Mouse (Mus musculus) layer of hippocampus, adult 18-20 months (tissue): ENCODE measurements around the gene Vmn2r108. TPM values are rescaled to one million over a fixed set of nuclear protein-coding genes. Genes with fewer than 3 reads are reported as not detected.
"Not testable (repeated sequence)": the region's sequence is repeated elsewhere in the genome, so short reads cannot be mapped to it uniquely, and the experiment has no call there.

ENCODE experiments used
- DNase-seq, 2 experiments: peaks; one replicate each; pipeline ENCODE4 v3.0.0; 2022; ENCODE audit warnings: low spot score in 2 of 2
- long read RNA-seq: library from polyadenylated mRNA; stranded (forward); transcript quantifications from one replicate; pipeline ENCODE4 v2.0.0, GENCODE M21; 2021
- total RNA-seq, 2 experiments: library from RNA; stranded (reverse); gene quantifications; 2 replicates each; pipeline ENCODE4 v1.2.3; 2021

Gene Vmn2r108
- total RNA-seq, result not detected
- long read RNA-seq, result 0 reads

- DNase-seq, result no peak
Observed at GRCm38 (mm10) chr17:20481231-20481630, at the start of gene Vmn2r108. TSS of gene Vmn2r108 (minus strand) at chr17:20481331.

GRCm38 (mm10) chr17:20508247-20508646, 27.1 kb upstream of the Vmn2r108 start:
- DNase-seq, result not testable (repeated sequence)

GRCm38 (mm10) chr17:20497858-20498257, 16.7 kb upstream of the Vmn2r108 start, which contains the start of gene Vmn1r225:
TSS of gene Vmn1r225 (plus strand) at chr17:20498158.
- no peak for DNase-seq

- no peak for DNase-seq
Observed at GRCm38 (mm10) chr17:20473311-20473710, 7.8 kb downstream of the Vmn2r108 start.

- DNase-seq, result peak in 1 of 2 experiments; percentile 1
Observed at GRCm38 (mm10) chr17:20439263-20439662, 41.9 kb downstream of the Vmn2r108 start.

GRCm38 (mm10) chr17:20413846-20414245, 67.3 kb downstream of the Vmn2r108 start, which contains the start of gene Vmn1r224:
TSS of gene Vmn1r224 (plus strand) at chr17:20414146.
- no peak for DNase-seq

Other genes with a start within 250 kb of the Vmn2r108 start
- gene Vmn2r105, start 246.3 kb downstream of the Vmn2r108 start, total RNA-seq, result not detected
- gene Vmn2r106, start 195.8 kb downstream of the Vmn2r108 start, total RNA-seq, result not detected
- gene Vmn2r107, start 136.1 kb downstream of the Vmn2r108 start, total RNA-seq, result not detected
- gene Vmn1r224, start 67.2 kb downstream of the Vmn2r108 start, total RNA-seq, result not detected
- not detected for gene Vmn1r225, start 16.8 kb upstream of the Vmn2r108 start, total RNA-seq
- not detected for gene Vmn2r109, start 83.4 kb upstream of the Vmn2r108 start, total RNA-seq
- gene Vmn2r110, start 115.1 kb upstream of the Vmn2r108 start, total RNA-seq, result not detected
- not detected for gene Fpr-rs3, start 143.5 kb upstream of the Vmn2r108 start, total RNA-seq
- gene Vmn1r226, start 201.5 kb upstream of the Vmn2r108 start, total RNA-seq, result not detected
- gene Vmn1r227, start 248.5 kb upstream of the Vmn2r108 start, total RNA-seq, result not detected